Mouse (Mus musculus): Measurements from ENCODE around the gene Mak. TPM values are rescaled to one million over a fixed set of nuclear protein-coding genes. Genes with fewer than 3 reads are reported as not detected.

Gene Mak
- polyA plus RNA-seq, 1 experiment from 2014 or later, result 1.1 TPM

GRCm38 (mm10) chr13:40978652-40979051 is 100.9 kb downstream of the Mak start:
- H3K27ac ChIP-seq (ENCODE audit: low read length), result peak overlapping the region; percentile 41; the same call in 1 of the 2 replicates
- ATAC-seq (ENCODE audit: insufficient number of reproducible peaks, insufficient read depth, low FRiP score, low read depth), result no peak

GRCm38 (mm10) chr13:40977609-40978008 is 101.9 kb downstream of the Mak start:
- WGBS, result 26% methylated on average over 7 of the region's 7 CpGs
- no peaks in the 10 kb centered on the region for H3K9me3 ChIP-seq (ENCODE audit: control insufficient read depth, low read depth, low read length)

More at GRCm38 (mm10) chr13:40978652-40979051, 100.9 kb downstream of the Mak start:
- whole genome bisulfite sequencing, result 59% methylated on average over 4 of the region's 4 CpGs
- H3K4me2 ChIP-seq (replicated peaks; ENCODE audit: low read depth, low read length), result no peak overlapping the region
- no peak overlapping the region for H3K4me3 ChIP-seq (ENCODE audit: low read depth, low read length)
- no peaks in the 10 kb centered on the region for H3K36me3 ChIP-seq (ENCODE audit: control insufficient read depth, insufficient read depth, low read length)
- no peaks in the 10 kb centered on the region for H3K27me3 ChIP-seq (ENCODE audit: control insufficient read depth, insufficient read depth, low read length)
- no peaks in the 10 kb centered on the region for H3K4me1 ChIP-seq (ENCODE audit: control insufficient read depth, insufficient read depth, low read length)
- H3K9ac ChIP-seq (replicated peaks; ENCODE audit: low read depth, low read length), result no peak overlapping the region
- H3K9me3 ChIP-seq (ENCODE audit: control insufficient read depth, low read depth, low read length), result no peaks in the 10 kb centered on the region

More at GRCm38 (mm10) chr13:40977609-40978008, 101.9 kb downstream of the Mak start:
- no peaks in the 10 kb centered on the region for H3K36me3 ChIP-seq (ENCODE audit: control insufficient read depth, insufficient read depth, low read length)
- no peak for ATAC-seq (ENCODE audit: insufficient number of reproducible peaks, insufficient read depth, low FRiP score, low read depth)
- H3K9ac ChIP-seq (replicated peaks; ENCODE audit: low read depth, low read length), result no peak overlapping the region
- no peak overlapping the region for H3K4me2 ChIP-seq (replicated peaks; ENCODE audit: low read depth, low read length)
- no peaks in the 10 kb centered on the region for H3K4me1 ChIP-seq (ENCODE audit: control insufficient read depth, insufficient read depth, low read length)
- no peak overlapping the region for H3K27ac ChIP-seq (ENCODE audit: low read length)
- no peaks in the 10 kb centered on the region for H3K27me3 ChIP-seq (ENCODE audit: control insufficient read depth, insufficient read depth, low read length)
- no peak overlapping the region for H3K4me3 ChIP-seq (ENCODE audit: low read depth, low read length)

Other genes starting within 250 kb of the Mak start
- gene Gcnt2, start 220.0 kb downstream of the Mak start, polyA plus RNA-seq (2014; fragmentation: Nextera tagmentation; extraction: Ambion mirVana), result 8.3 and 8.4 TPM in 2 replicates
- 68.3 and 70.8 TPM in 2 replicates for gene Pak1ip1, start 78.7 kb downstream of the Mak start, polyA plus RNA-seq (2014; fragmentation: Nextera tagmentation; extraction: Ambion mirVana)
- 225 and 228 TPM in 2 replicates for gene Tmem14c, start 63.4 kb downstream of the Mak start, polyA plus RNA-seq (2014; fragmentation: Nextera tagmentation; extraction: Ambion mirVana)
- gene Gcm2, start 31.3 kb upstream of the Mak start, polyA plus RNA-seq (2014; fragmentation: Nextera tagmentation; extraction: Ambion mirVana), result not detected in 2 replicates
- 0.18 and 0.54 TPM in 2 replicates for gene Sycp2l, start 34.6 kb upstream of the Mak start, polyA plus RNA-seq (2014; fragmentation: Nextera tagmentation; extraction: Ambion mirVana)
- gene Elovl2, start 140.7 kb upstream of the Mak start, polyA plus RNA-seq (2014; fragmentation: Nextera tagmentation; extraction: Ambion mirVana), result 6.9 TPM in 2 replicates
- 13.5 and 15.1 TPM in 2 replicates for gene Smim13, start 170.1 kb upstream of the Mak start, polyA plus RNA-seq (2014; fragmentation: Nextera tagmentation; extraction: Ambion mirVana)
- not detected in 2 replicates for gene Gm17364, start 194.3 kb upstream of the Mak start, polyA plus RNA-seq (2014; fragmentation: Nextera tagmentation; extraction: Ambion mirVana)